Mouse (Mus musculus): ENCODE measurements around the gene Lst1. TPM values are rescaled to one million over a fixed set of nuclear protein-coding genes. Genes with fewer than 3 reads are reported as not detected.

Lst1 gene
- polyA plus RNA-seq, 1 experiment from 2014 or later, result 9.5 TPM

GRCm38 (mm10) chr17:35178528-35178927 lies 9.7 kb downstream of the Lst1 start:
- no peaks in the 10 kb centered on the region for H3K9me3 ChIP-seq (ENCODE audit: control insufficient read depth, low read length)
- no peak overlapping the region for H3K4me2 ChIP-seq (ENCODE audit: low read length)
- H3K27me3 ChIP-seq (ENCODE audit: control insufficient read depth, insufficient read depth, low read length), result no peaks in the 10 kb centered on the region
- H3K4me3 ChIP-seq (ENCODE audit: control insufficient read depth in 1 of 2, insufficient read depth in 1 of 2, low read depth in 1 of 2, low read length in 2 of 2), result no peak overlapping the region
- no peak overlapping the region for H3K27ac ChIP-seq (replicated peaks in 1 of 2; ENCODE audit: control insufficient read depth in 1 of 2, insufficient read depth in 1 of 2, low read depth in 2 of 2, low read length in 2 of 2)
- no peak overlapping the region for H3K9ac ChIP-seq (ENCODE audit: low read length)
- no peaks in the 10 kb centered on the region for H3K36me3 ChIP-seq (ENCODE audit: control insufficient read depth, insufficient read depth, low read length)
- peak; percentile 29; the same call in 1 of the 2 replicates for ATAC-seq (ENCODE audit: insufficient number of reproducible peaks, insufficient read depth, low FRiP score, low read depth)
- no peaks in the 10 kb centered on the region for H3K4me1 ChIP-seq (ENCODE audit: control insufficient read depth in 2 of 2, insufficient read depth in 2 of 2, low read length in 2 of 2)
- 15% methylated on average over 5 of the region's 5 CpGs for WGBS

GRCm38 (mm10) chr17:35175968-35176367 lies 12.3 kb downstream of the Lst1 start, which contains the start of gene Aif1:
Gene Aif1, minus strand, starts transcription at chr17:35176068.
- no peaks in the 10 kb centered on the region for H3K36me3 ChIP-seq (ENCODE audit: control insufficient read depth, insufficient read depth, low read length)

GRCm38 (mm10) chr17:35175382-35175781 lies 12.9 kb downstream of the Lst1 start:
- WGBS, result 76% methylated on average over 6 of the region's 6 CpGs
- no peak for ATAC-seq (ENCODE audit: insufficient number of reproducible peaks, insufficient read depth, low FRiP score, low read depth)
- H3K27me3 ChIP-seq (ENCODE audit: control insufficient read depth, insufficient read depth, low read length), result no peaks in the 10 kb centered on the region

More at GRCm38 (mm10) chr17:35175968-35176367, 12.3 kb downstream of the Lst1 start, which contains the start of gene Aif1:
- no peaks in the 10 kb centered on the region for H3K9me3 ChIP-seq (ENCODE audit: control insufficient read depth, low read length)
- no peak within 1 kb of the TSS for H3K4me3 ChIP-seq (ENCODE audit: control insufficient read depth in 1 of 2, insufficient read depth in 1 of 2, low read depth in 1 of 2, low read length in 2 of 2)
- no peak for ATAC-seq (ENCODE audit: insufficient number of reproducible peaks, insufficient read depth, low FRiP score, low read depth)
- H3K27ac ChIP-seq (replicated peaks in 1 of 2; ENCODE audit: control insufficient read depth in 1 of 2, insufficient read depth in 1 of 2, low read depth in 2 of 2, low read length in 2 of 2), result no peak within 1 kb of the TSS
- no peak within 1 kb of the TSS for H3K4me2 ChIP-seq (ENCODE audit: low read length)
- no peaks in the 10 kb centered on the region; a peak in 1 of 4 replicates for H3K4me1 ChIP-seq (ENCODE audit: control insufficient read depth in 2 of 2, insufficient read depth in 2 of 2, low read length in 2 of 2)
- 63% methylated on average over 2 of the region's 2 CpGs for WGBS
- H3K27me3 ChIP-seq (ENCODE audit: control insufficient read depth, insufficient read depth, low read length), result no peaks in the 10 kb centered on the region
- H3K9ac ChIP-seq (ENCODE audit: low read length), result no peak within 1 kb of the TSS

GRCm38 (mm10) chr17:35174201-35174977 lies 13.8 kb downstream of the Lst1 start:
- Histone ChIP-seq H3K27ac (replicated peaks in 1 of 2; ENCODE audit: control insufficient read depth in 1 of 2, insufficient read depth in 1 of 2, low read depth in 2 of 2, low read length in 2 of 2) (no peak overlapping the region), H3K9me3 (ENCODE audit: control insufficient read depth, low read length) (no peaks in the 10 kb centered on the region), H3K27me3 (ENCODE audit: control insufficient read depth, insufficient read depth, low read length) (no peaks in the 10 kb centered on the region), H3K4me3 (ENCODE audit: control insufficient read depth in 1 of 2, insufficient read depth in 1 of 2, low read depth in 1 of 2, low read length in 2 of 2) (no peak overlapping the region), H3K4me2 (ENCODE audit: low read length) (no peak overlapping the region), H3K36me3 (ENCODE audit: control insufficient read depth, insufficient read depth, low read length) (no peaks in the 10 kb centered on the region), H3K9ac (ENCODE audit: low read length) (no peak overlapping the region), H3K4me1 (ENCODE audit: control insufficient read depth in 2 of 2, insufficient read depth in 2 of 2, low read length in 2 of 2) (no peaks in the 10 kb centered on the region; a peak in 1 of 4 replicates)
- WGBS, result 65% methylated on average over 8 of the region's 8 CpGs
- no peak for ATAC-seq (ENCODE audit: insufficient number of reproducible peaks, insufficient read depth, low FRiP score, low read depth)

More at GRCm38 (mm10) chr17:35175382-35175781, 12.9 kb downstream of the Lst1 start:
- Histone ChIP-seq H3K4me1 (ENCODE audit: control insufficient read depth in 2 of 2, insufficient read depth in 2 of 2, low read length in 2 of 2) (no peaks in the 10 kb centered on the region; a peak in 1 of 4 replicates), H3K9me3 (ENCODE audit: control insufficient read depth, low read length) (no peaks in the 10 kb centered on the region), H3K4me3 (ENCODE audit: control insufficient read depth in 1 of 2, insufficient read depth in 1 of 2, low read depth in 1 of 2, low read length in 2 of 2) (no peak overlapping the region), H3K27ac (replicated peaks in 1 of 2; ENCODE audit: control insufficient read depth in 1 of 2, insufficient read depth in 1 of 2, low read depth in 2 of 2, low read length in 2 of 2) (no peak overlapping the region), H3K4me2 (ENCODE audit: low read length) (no peak overlapping the region), H3K36me3 (ENCODE audit: control insufficient read depth, insufficient read depth, low read length) (no peaks in the 10 kb centered on the region), H3K9ac (ENCODE audit: low read length) (no peak overlapping the region)

GRCm38 (mm10) chr17:35173329-35173728 lies 14.9 kb downstream of the Lst1 start:
- no peak for ATAC-seq (ENCODE audit: insufficient number of reproducible peaks, insufficient read depth, low FRiP score, low read depth)
- WGBS, result 59% methylated on average over 3 of the region's 3 CpGs
- Histone ChIP-seq H3K27ac (replicated peaks in 1 of 2; ENCODE audit: control insufficient read depth in 1 of 2, insufficient read depth in 1 of 2, low read depth in 2 of 2, low read length in 2 of 2) (no peak overlapping the region), H3K36me3 (ENCODE audit: control insufficient read depth, insufficient read depth, low read length) (no peaks in the 10 kb centered on the region), H3K4me2 (ENCODE audit: low read length) (no peak overlapping the region), H3K4me1 (ENCODE audit: control insufficient read depth in 2 of 2, insufficient read depth in 2 of 2, low read length in 2 of 2) (no peaks in the 10 kb centered on the region; a peak in 1 of 4 replicates), H3K9ac (ENCODE audit: low read length) (no peak overlapping the region), H3K4me3 (ENCODE audit: control insufficient read depth in 1 of 2, insufficient read depth in 1 of 2, low read depth in 1 of 2, low read length in 2 of 2) (no peak overlapping the region), H3K27me3 (ENCODE audit: control insufficient read depth, insufficient read depth, low read length) (no peaks in the 10 kb centered on the region), H3K9me3 (ENCODE audit: control insufficient read depth, low read length) (no peaks in the 10 kb centered on the region)

GRCm38 (mm10) chr17:35172445-35173234 lies 15.6 kb downstream of the Lst1 start:
- Histone ChIP-seq H3K27ac (replicated peaks in 1 of 2; ENCODE audit: control insufficient read depth in 1 of 2, insufficient read depth in 1 of 2, low read depth in 2 of 2, low read length in 2 of 2) (no peak overlapping the region), H3K4me3 (ENCODE audit: control insufficient read depth in 1 of 2, insufficient read depth in 1 of 2, low read depth in 1 of 2, low read length in 2 of 2) (no peak overlapping the region), H3K27me3 (ENCODE audit: control insufficient read depth, insufficient read depth, low read length) (no peaks in the 10 kb centered on the region), H3K4me1 (ENCODE audit: control insufficient read depth in 2 of 2, insufficient read depth in 2 of 2, low read length in 2 of 2) (no peaks in the 10 kb centered on the region; a peak in 1 of 4 replicates), H3K36me3 (ENCODE audit: control insufficient read depth, insufficient read depth, low read length) (no peaks in the 10 kb centered on the region), H3K4me2 (ENCODE audit: low read length) (no peak overlapping the region), H3K9ac (ENCODE audit: low read length) (peak overlapping the region; percentile 48; the same call in 1 of the 2 replicates), H3K9me3 (ENCODE audit: control insufficient read depth, low read length) (no peaks in the 10 kb centered on the region)
- WGBS, result 48% methylated on average over 11 of the region's 11 CpGs
- no peak for ATAC-seq (ENCODE audit: insufficient number of reproducible peaks, insufficient read depth, low FRiP score, low read depth)

DNA sequence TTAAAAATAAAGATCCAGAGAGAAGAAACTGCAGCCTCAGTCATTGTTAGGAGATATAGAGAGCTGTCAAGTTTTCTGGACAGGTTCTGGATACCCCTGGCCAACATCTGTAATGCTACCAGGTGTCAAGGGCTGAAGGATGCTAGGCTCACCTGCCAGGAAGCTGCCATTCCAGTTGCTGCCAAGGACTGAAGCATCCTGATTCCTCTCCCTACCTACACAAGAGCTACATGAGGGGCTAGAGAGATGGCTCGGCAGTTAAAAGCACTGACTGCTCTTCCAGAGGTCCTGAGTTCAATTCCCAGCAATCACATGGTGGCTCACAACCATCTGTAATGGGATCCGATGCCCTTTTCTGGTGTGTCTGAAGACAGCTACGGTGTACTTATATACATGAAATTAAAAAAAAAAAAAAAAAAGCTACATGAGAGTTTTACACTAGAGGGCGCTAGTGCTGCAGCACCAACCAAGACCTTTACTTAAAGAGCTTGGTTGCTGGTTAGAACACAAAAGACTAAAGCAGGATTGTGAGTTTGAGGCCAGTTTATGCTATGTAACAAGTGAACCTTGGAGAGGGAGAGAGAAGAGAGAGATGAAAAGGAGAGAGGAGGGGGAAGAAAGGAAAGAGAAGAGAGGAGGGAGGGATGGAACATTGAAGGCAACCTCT lies 19.6 kb downstream of the Lst1 start:
- H3K27ac ChIP-seq (replicated peaks in 1 of 2; ENCODE audit: control insufficient read depth in 1 of 2, insufficient read depth in 1 of 2, low read depth in 2 of 2, low read length in 2 of 2), result no peak overlapping the region
- no peak for ATAC-seq (ENCODE audit: insufficient number of reproducible peaks, insufficient read depth, low FRiP score, low read depth)
- no peaks in the 10 kb centered on the region for H3K27me3 ChIP-seq (ENCODE audit: control insufficient read depth, insufficient read depth, low read length)
- H3K9ac ChIP-seq (ENCODE audit: low read length), result no peak overlapping the region
- peaks cover 5 to 9% of the 10 kb centered on the region in 2 experiments; a peak in 3 of 4 replicates for H3K4me1 ChIP-seq (ENCODE audit: control insufficient read depth in 2 of 2, insufficient read depth in 2 of 2, low read length in 2 of 2)
- no peak overlapping the region for H3K4me2 ChIP-seq (ENCODE audit: low read length)
- no peak overlapping the region for H3K4me3 ChIP-seq (ENCODE audit: control insufficient read depth in 1 of 2, insufficient read depth in 1 of 2, low read depth in 1 of 2, low read length in 2 of 2)
- H3K36me3 ChIP-seq (ENCODE audit: control insufficient read depth, insufficient read depth, low read length), result no peaks in the 10 kb centered on the region
- H3K9me3 ChIP-seq (ENCODE audit: control insufficient read depth, low read length), result no peaks in the 10 kb centered on the region
- WGBS, result 8% methylated on average over 4 of the region's 4 CpGs
